Mouse (Mus musculus) heart, adult 2 months (tissue): ENCODE results near the gene Rgs9bp.

Source experiments
- CTCF ChIP-seq: fragments of 200-600 bp; IDR thresholded peaks from 2 replicates; pipeline ENCODE4 v1.8.1; 2022; ENCODE audit warnings: antibody characterized with exemption, mild to moderate bottlenecking, moderate library complexity
- POLR2A ChIP-seq: fragments of 200-500 bp; IDR thresholded peaks from 2 replicates; pipeline ENCODE4 v1.6.1; 2011; ENCODE audit warnings: mild to moderate bottlenecking, low read depth, low read length, control low read depth; ENCODE audit not compliant: insufficient read depth

- TF ChIP-seq CTCF = no peak
- TF ChIP-seq POLR2A = no peak
These were observed 594 bp downstream of the Rgs9bp start for GRCm38 (mm10) chr7:35584786-35585190.
